Mouse (Mus musculus): ENCODE measurements around the gene Gm11983. TPM values are rescaled to one million over a fixed set of nuclear protein-coding genes. Genes with fewer than 3 reads are reported as not detected.

The Gm11983 gene
- total and polyA plus RNA-seq, 3 experiments = not detected

DNA sequence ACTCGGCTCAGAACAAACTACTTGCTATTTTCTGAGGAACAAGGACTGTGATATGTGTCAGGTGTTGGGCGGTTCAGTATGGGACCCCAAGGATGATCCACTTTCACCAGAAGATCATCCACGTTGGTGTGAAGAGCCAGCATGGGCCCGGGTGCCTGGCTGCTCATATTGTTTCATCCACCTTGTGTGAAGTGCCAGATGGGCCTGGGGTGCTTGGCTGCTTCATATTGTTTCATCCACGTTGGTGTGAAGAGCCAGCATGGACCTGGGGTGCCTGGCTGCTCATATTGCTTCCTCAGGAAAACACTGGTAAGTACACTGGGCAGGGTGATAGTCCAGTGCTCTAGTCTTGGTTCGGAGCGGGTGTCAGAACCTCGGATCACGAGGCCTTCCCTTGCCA, 3.7 kb downstream of the Gm11983 start:
- Histone ChIP-seq H3K36me3 (replicated peaks in 1 of 2; ENCODE audit: control insufficient read depth in 1 of 2, insufficient read depth in 1 of 2, low read length in 1 of 2) (no peaks in the 10 kb centered on the region), H3K9ac (ENCODE audit: insufficient read depth, low read depth) (no peak overlapping the region), H3K79me2 (replicated peaks; ENCODE audit: control insufficient read depth, extremely low read depth, insufficient read depth, poor library complexity, severe bottlenecking) (no peaks in the 10 kb centered on the region), H3K4me2 (ENCODE audit: insufficient read depth, low read depth, poor library complexity, severe bottlenecking) (no peak overlapping the region), H3K9me3 (replicated peaks; ENCODE audit: low read length) (no peaks in the 10 kb centered on the region), H3K27me3 (replicated peaks) (peaks cover 78% of the 10 kb centered on the region), H3K4me1 (ENCODE audit: control insufficient read depth in 1 of 2, insufficient read depth in 2 of 2) (no peaks in the 10 kb centered on the region), H3K27ac (ENCODE audit: insufficient read depth, low read depth) (no peak overlapping the region), H3K4me3 (replicated peaks in 1 of 3; ENCODE audit: low read depth in 2 of 3, low read length in 2 of 3, poor library complexity in 1 of 3) (no peak overlapping the region)
- TF ChIP-seq CTCF (conservative IDR thresholded peaks at IDR 0.05 in 1 of 2, IDR thresholded peaks at IDR 0.05 in 1 of 2; ENCODE audit: low read depth in 2 of 2, low read length in 2 of 2) = no peak
- TF ChIP-seq ETS1 (conservative IDR thresholded peaks at IDR 0.05; ENCODE audit: low read depth, low read length) = no peak
- TF ChIP-seq ELF1 (IDR thresholded peaks at IDR 0.05; ENCODE audit: low read depth, low read length) = no peak
- TF ChIP-seq BHLHE40 (IDR thresholded peaks at IDR 0.05; ENCODE audit: low read depth, low read length) = no peak
- TF ChIP-seq POLR2AphosphoS2 (IDR thresholded peaks at IDR 0.05; ENCODE audit: low read depth, low read length) = no peak
- no peak for TF ChIP-seq GABPA (IDR thresholded peaks at IDR 0.05; ENCODE audit: insufficient replicate concordance, low read depth, low read length)
- TF ChIP-seq ZMIZ1 (IDR thresholded peaks at IDR 0.05; ENCODE audit: low read depth, low read length) = no peak
- dilution Hi-C loops (cut with MboI; ENCODE audit: extremely low pct_ligation_motif_present, extremely low pct_unique_long_range_greater_than_20kb, low sequenced_read_pairs) = no loop called here
- no peak for DNase-seq (ENCODE audit: extremely low read depth)
- in situ Hi-C loops (cut with MboI; ENCODE audit: low pct_ligation_motif_present, low pct_unique_long_range_greater_than_20kb, low sequenced_read_pairs) = no loop called here

DNA sequence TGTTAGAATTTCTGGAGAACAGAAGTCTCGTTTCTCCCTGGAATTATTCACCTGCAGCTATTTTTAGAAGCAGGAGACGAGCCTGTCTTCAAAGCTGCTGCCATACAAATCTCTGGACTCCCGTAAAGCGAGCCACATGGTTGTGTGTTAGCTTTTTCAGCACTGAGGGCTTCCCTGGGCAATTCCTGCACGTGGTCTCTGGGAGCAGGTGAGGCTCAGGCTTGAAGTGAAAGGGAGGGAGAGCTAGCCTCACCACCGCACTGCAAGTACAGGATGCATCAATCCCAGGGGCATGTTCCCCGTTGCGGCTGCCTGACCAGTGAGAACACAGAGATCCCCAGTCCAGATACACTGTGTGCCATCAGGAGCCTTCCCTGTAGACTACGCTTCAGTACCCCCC, 5.5 kb downstream of the Gm11983 start:
- H3K4me3 ChIP-seq (replicated peaks in 1 of 3; ENCODE audit: low read depth in 2 of 3, low read length in 2 of 3, poor library complexity in 1 of 3) = no peak overlapping the region
- H3K36me3 ChIP-seq (replicated peaks in 1 of 2; ENCODE audit: control insufficient read depth in 1 of 2, insufficient read depth in 1 of 2, low read length in 1 of 2) = no peaks in the 10 kb centered on the region
- TF ChIP-seq PAX5 (IDR thresholded peaks at IDR 0.05; ENCODE audit: low read length) (no peak), RCOR1 (conservative IDR thresholded peaks at IDR 0.05; ENCODE audit: low read depth, low read length) (no peak), TCF12 (IDR thresholded peaks at IDR 0.05; ENCODE audit: low read depth, low read length) (no peak), KAT2A (IDR thresholded peaks at IDR 0.05; ENCODE audit: insufficient replicate concordance, low read length) (no peak), TBP (conservative IDR thresholded peaks at IDR 0.05; ENCODE audit: low read depth, low read length) (no peak), UBTF (IDR thresholded peaks at IDR 0.05; ENCODE audit: low read depth, low read length) (no peak), RAD21 (IDR thresholded peaks at IDR 0.05; ENCODE audit: low read depth, low read length) (no peak), ZMIZ1 (IDR thresholded peaks at IDR 0.05; ENCODE audit: low read depth, low read length) (no peak), SIN3A (IDR thresholded peaks at IDR 0.05; ENCODE audit: low read length) (no peak), ETS1 (conservative IDR thresholded peaks at IDR 0.05; ENCODE audit: low read depth, low read length) (no peak), CHD2 (IDR thresholded peaks at IDR 0.05; ENCODE audit: low read length) (no peak), GABPA (IDR thresholded peaks at IDR 0.05; ENCODE audit: insufficient replicate concordance, low read depth, low read length) (no peak)
- H3K27me3 ChIP-seq (replicated peaks) = peaks cover 70% of the 10 kb centered on the region
- dilution Hi-C loops (cut with MboI; ENCODE audit: extremely low pct_ligation_motif_present, extremely low pct_unique_long_range_greater_than_20kb, low sequenced_read_pairs) (no loop called here), in situ Hi-C loops (cut with MboI; ENCODE audit: low pct_ligation_motif_present, low pct_unique_long_range_greater_than_20kb, low sequenced_read_pairs) (no loop called here)
- DNase-seq (ENCODE audit: extremely low read depth) = no peak
- H3K9ac ChIP-seq (ENCODE audit: insufficient read depth, low read depth) = no peak overlapping the region
- H3K9me3 ChIP-seq (replicated peaks; ENCODE audit: low read length) = no peaks in the 10 kb centered on the region
- no peaks in the 10 kb centered on the region for H3K79me2 ChIP-seq (replicated peaks; ENCODE audit: control insufficient read depth, extremely low read depth, insufficient read depth, poor library complexity, severe bottlenecking)
- no peak overlapping the region for H3K27ac ChIP-seq (ENCODE audit: insufficient read depth, low read depth)
- no peak overlapping the region for H3K4me2 ChIP-seq (ENCODE audit: insufficient read depth, low read depth, poor library complexity, severe bottlenecking)
- no peaks in the 10 kb centered on the region for H3K4me1 ChIP-seq (ENCODE audit: control insufficient read depth in 1 of 2, insufficient read depth in 2 of 2)

All from CH12.LX (cell line).